Mouse (Mus musculus) monocyte, adult 5-6 weeks (primary cell): Measurements from ENCODE around the gene Gm14744. TPM values are rescaled to one million over a fixed set of nuclear protein-coding genes. Genes with fewer than 3 reads are reported as not detected.
"Not testable (repeated sequence)": the region's sequence is repeated elsewhere in the genome, so short reads cannot be mapped to it uniquely, and the experiment has no call there.

Experiments used
- ATAC-seq: fragments of 153-309, 156-312 bp; replicated peaks from 2 replicates; pipeline ENCODE4 v1.8.0; 2017; ENCODE audit warnings: mild to moderate bottlenecking; ENCODE audit not compliant: low TSS enrichment, insufficient number of reproducible peaks, severe bottlenecking, poor library complexity, low FRiP score
- total RNA-seq: library from RNA; stranded (forward); fragments of 200-1000, 200-491, 200-594 nt; gene quantifications from 3 replicates; pipeline ENCODE4 v1.2.3, GENCODE M21; 2017

Gm14744 gene
- not detected in 3 replicates for total RNA-seq

- not testable (repeated sequence) for ATAC-seq
Observed at GRCm38 (mm10) chrX:77864458-77864857, at the start of gene Gm14744. Gene Gm14744, plus strand, starts transcription at chrX:77864758.

DNA sequence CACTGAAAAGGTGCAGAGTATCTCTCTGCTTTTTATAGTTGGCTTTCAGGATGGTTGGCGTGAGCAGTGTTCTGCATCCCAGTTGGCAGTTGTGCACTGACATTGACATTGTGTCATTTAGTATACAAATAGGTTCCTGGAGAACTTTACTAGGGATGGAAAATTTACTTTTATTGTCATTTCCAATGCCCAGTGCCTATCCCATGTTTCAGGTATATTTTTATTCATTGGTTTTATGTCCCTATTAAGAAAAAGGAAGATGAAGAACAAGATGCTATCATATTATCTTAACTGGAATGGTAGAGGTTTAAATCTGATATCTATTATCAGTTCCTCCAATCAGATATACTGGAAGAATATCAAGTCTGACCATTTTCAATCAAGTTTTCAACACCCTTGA lies 11.0 kb upstream of the Gm14744 start, which contains the start of gene Pbsn:
Pbsn (minus strand) TSS at position 101 of the 400 bp plus-strand sequence.
- no peak for ATAC-seq

- not testable (repeated sequence) for ATAC-seq
Observed at GRCm38 (mm10) chrX:77880033-77880432, 15.5 kb downstream of the Gm14744 start.

Other genes starting within 250 kb of the Gm14744 start
- 46.7 to 56.2 TPM (median 49.5 TPM) in 3 replicates for gene Prkx, start 68.5 kb upstream of the Gm14744 start, total RNA-seq
- gene Pbsn, start 11.1 kb upstream of the Gm14744 start, total RNA-seq: not detected in 3 replicates
- gene 5430402E10Rik, start 60.3 kb downstream of the Gm14744 start, total RNA-seq: not detected in 3 replicates
- not detected in 3 replicates for gene Obp1a, start 226.6 kb downstream of the Gm14744 start, total RNA-seq